Mouse (Mus musculus) testis, adult 2 months (tissue): ENCODE measurements around the gene Actn1.

Experiments used
- CTCF ChIP-seq: fragments of 200-500 bp; IDR thresholded peaks from 2 replicates; pipeline ENCODE4 v1.5.1; 2012; ENCODE audit warnings: low read depth, mild to moderate bottlenecking, inconsistent platforms, low read length, moderate library complexity; ENCODE audit not compliant: control insufficient read depth, insufficient read depth, insufficient replicate concordance
- POLR2A ChIP-seq: fragments of 200-500 bp; IDR thresholded peaks from 2 replicates; pipeline ENCODE4 v1.6.1; 2012; ENCODE audit warnings: low read depth, mild to moderate bottlenecking, inconsistent platforms, low read length, moderate library complexity; ENCODE audit not compliant: control insufficient read depth

DNA sequence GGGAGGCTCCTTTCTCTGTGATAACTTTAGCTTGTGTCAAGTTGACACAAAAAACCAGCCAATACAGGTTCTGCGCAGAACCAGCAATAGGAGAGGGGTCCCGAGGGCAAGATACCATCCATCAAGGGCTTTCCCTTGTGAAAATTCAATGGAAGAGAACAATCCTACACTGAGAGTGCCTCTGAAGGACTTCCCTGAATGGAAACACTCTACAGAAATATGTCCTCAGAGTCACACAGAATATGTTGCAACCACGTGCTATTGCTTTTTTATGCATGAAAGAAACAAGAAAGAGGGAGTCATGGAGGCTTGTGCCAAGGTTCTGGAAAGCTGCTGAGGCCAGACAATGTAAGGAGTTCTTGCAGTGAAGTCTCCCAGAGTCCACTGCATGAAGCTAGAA lies 44.3 kb upstream of the Actn1 start:
- TF ChIP-seq CTCF (no peak), POLR2A (no peak)
